Mouse (Mus musculus): Measurements from ENCODE around the gene Slc8a3. TPM values are rescaled to one million over a fixed set of nuclear protein-coding genes. Genes with fewer than 3 reads are reported as not detected.
"Not testable (repeated sequence)": the region's sequence is repeated elsewhere in the genome, so short reads cannot be mapped to it uniquely, and the experiment has no call there.

Slc8a3 gene
- 0.84 and 0.91 TPM in 2 replicates for polyA plus RNA-seq (2014; fragmentation: Nextera tagmentation; extraction: Ambion mirVana)

- ATAC-seq (ENCODE audit: insufficient number of reproducible peaks, low FRiP score, low TSS enrichment, low read depth) = peak; percentile 12; the same call in 1 of the 2 replicates
- peaks cover 5% of the 10 kb centered on the region; the same call in 1 of the 2 replicates for H3K4me1 ChIP-seq (ENCODE audit: control insufficient read depth, insufficient read depth, low read length)
- H3K4me3 ChIP-seq (ENCODE audit: low read depth, low read length) = peak within 1 kb of the TSS; percentile 52
- H3K36me3 ChIP-seq (ENCODE audit: control insufficient read depth, insufficient read depth, low read length) = no peaks in the 10 kb centered on the region
- peak within 1 kb of the TSS; percentile 98 for H3K4me2 ChIP-seq (ENCODE audit: low read depth, severe bottlenecking)
- H3K9me3 ChIP-seq (ENCODE audit: control insufficient read depth, low read length) = no peaks in the 10 kb centered on the region
- whole genome bisulfite sequencing = under 1% methylated on average over 41 of the region's 47 CpGs
- H3K9ac ChIP-seq (ENCODE audit: low read length) = peak within 1 kb of the TSS; percentile 62
- H3K27me3 ChIP-seq (ENCODE audit: control insufficient read depth, insufficient read depth, low read length) = peaks cover 14% of the 10 kb centered on the region
- DNase-seq (ENCODE audit: low spot score) = peak; percentile 70
- H3K27ac ChIP-seq (replicated peaks; ENCODE audit: low read depth, low read length) = no peak within 1 kb of the TSS
Measured at GRCm38 (mm10) chr12:81332875-81333421, at the start of gene Slc8a3. TSS of gene Slc8a3 (minus strand) at chr12:81333180.

- not testable (repeated sequence) for H3K4me1 ChIP-seq (ENCODE audit: control insufficient read depth, insufficient read depth, low read length); H3K27ac ChIP-seq (replicated peaks; ENCODE audit: low read depth, low read length); DNase-seq (ENCODE audit: low spot score); ATAC-seq (ENCODE audit: insufficient number of reproducible peaks, low FRiP score, low TSS enrichment, low read depth); H3K4me3 ChIP-seq (ENCODE audit: low read depth, low read length); H3K36me3 ChIP-seq (ENCODE audit: control insufficient read depth, insufficient read depth, low read length); H3K9me3 ChIP-seq (ENCODE audit: control insufficient read depth, low read length); H3K4me2 ChIP-seq (ENCODE audit: low read depth, severe bottlenecking); H3K9ac ChIP-seq (ENCODE audit: low read length); H3K27me3 ChIP-seq (ENCODE audit: control insufficient read depth, insufficient read depth, low read length)
- 88% methylated on average over 1 of the region's 1 CpGs for WGBS
Measured at GRCm38 (mm10) chr12:81379364-81379763, 46.4 kb upstream of the Slc8a3 start, which contains the start of gene Gm4787. TSS of gene Gm4787 (minus strand) at chr12:81379464.

GRCm38 (mm10) chr12:81333841-81334240 is 861 bp upstream of the Slc8a3 start:
- H3K27me3 ChIP-seq (ENCODE audit: control insufficient read depth, insufficient read depth, low read length) = peaks cover 14% of the 10 kb centered on the region
- no peak overlapping the region for H3K4me3 ChIP-seq (ENCODE audit: low read depth, low read length)
- WGBS = 73% methylated on average over 5 of the region's 5 CpGs

GRCm38 (mm10) chr12:81331937-81332874 is 774 bp downstream of the Slc8a3 start:
- Histone ChIP-seq H3K4me3 (ENCODE audit: low read depth, low read length) (peak overlapping the region; percentile 52), H3K27ac (replicated peaks; ENCODE audit: low read depth, low read length) (no peak overlapping the region), H3K27me3 (ENCODE audit: control insufficient read depth, insufficient read depth, low read length) (peaks cover 14% of the 10 kb centered on the region), H3K9ac (ENCODE audit: low read length) (peak overlapping the region; percentile 62), H3K4me2 (ENCODE audit: low read depth, severe bottlenecking) (peak overlapping the region; percentile 98), H3K9me3 (ENCODE audit: control insufficient read depth, low read length) (no peaks in the 10 kb centered on the region), H3K36me3 (ENCODE audit: control insufficient read depth, insufficient read depth, low read length) (no peaks in the 10 kb centered on the region), H3K4me1 (ENCODE audit: control insufficient read depth, insufficient read depth, low read length) (peaks cover 5% of the 10 kb centered on the region; the same call in 1 of the 2 replicates)
- ATAC-seq (ENCODE audit: insufficient number of reproducible peaks, low FRiP score, low TSS enrichment, low read depth) (0 out of 2 replicates have a peak, but pooled peaks have one; percentile 63), DNase-seq (ENCODE audit: low spot score) (peak; percentile 69)
- 2% methylated on average over 54 of the region's 54 CpGs for WGBS

More at GRCm38 (mm10) chr12:81333841-81334240, 861 bp upstream of the Slc8a3 start:
- Histone ChIP-seq H3K9ac (ENCODE audit: low read length) (no peak overlapping the region), H3K4me1 (ENCODE audit: control insufficient read depth, insufficient read depth, low read length) (peaks cover 5% of the 10 kb centered on the region; the same call in 1 of the 2 replicates), H3K27ac (replicated peaks; ENCODE audit: low read depth, low read length) (no peak overlapping the region), H3K9me3 (ENCODE audit: control insufficient read depth, low read length) (no peaks in the 10 kb centered on the region), H3K4me2 (ENCODE audit: low read depth, severe bottlenecking) (0 out of 2 replicates have a peak overlapping the region, but pooled peaks have one; percentile 98), H3K36me3 (ENCODE audit: control insufficient read depth, insufficient read depth, low read length) (no peaks in the 10 kb centered on the region)
- ATAC-seq (ENCODE audit: insufficient number of reproducible peaks, low FRiP score, low TSS enrichment, low read depth) (no peak), DNase-seq (ENCODE audit: low spot score) (no peak)

GRCm38 (mm10) chr12:81331046-81331638 is 1.8 kb downstream of the Slc8a3 start:
- Histone ChIP-seq H3K4me2 (ENCODE audit: low read depth, severe bottlenecking) (no peak overlapping the region), H3K4me1 (ENCODE audit: control insufficient read depth, insufficient read depth, low read length) (peaks cover 5% of the 10 kb centered on the region; the same call in 1 of the 2 replicates), H3K9me3 (ENCODE audit: control insufficient read depth, low read length) (no peaks in the 10 kb centered on the region), H3K9ac (ENCODE audit: low read length) (no peak overlapping the region), H3K27ac (replicated peaks; ENCODE audit: low read depth, low read length) (no peak overlapping the region), H3K36me3 (ENCODE audit: control insufficient read depth, insufficient read depth, low read length) (no peaks in the 10 kb centered on the region), H3K27me3 (ENCODE audit: control insufficient read depth, insufficient read depth, low read length) (peaks cover 14% of the 10 kb centered on the region), H3K4me3 (ENCODE audit: low read depth, low read length) (no peak overlapping the region)
- 32% methylated on average over 5 of the region's 5 CpGs for WGBS
- DNase-seq (ENCODE audit: low spot score) = peak; percentile 34
- 0 out of 2 replicates have a peak, but pooled peaks have one; percentile 19 for ATAC-seq (ENCODE audit: insufficient number of reproducible peaks, low FRiP score, low TSS enrichment, low read depth)

GRCm38 (mm10) chr12:81324991-81325390 is 8.0 kb downstream of the Slc8a3 start:
- no peak overlapping the region for H3K4me3 ChIP-seq (ENCODE audit: low read depth, low read length)
- ATAC-seq (ENCODE audit: insufficient number of reproducible peaks, low FRiP score, low TSS enrichment, low read depth) (no peak), DNase-seq (ENCODE audit: low spot score) (no peak)
- no peaks in the 10 kb centered on the region for H3K36me3 ChIP-seq (ENCODE audit: control insufficient read depth, insufficient read depth, low read length)
- H3K27me3 ChIP-seq (ENCODE audit: control insufficient read depth, insufficient read depth, low read length) = no peaks in the 10 kb centered on the region
- no peaks in the 10 kb centered on the region for H3K9me3 ChIP-seq (ENCODE audit: control insufficient read depth, low read length)
- no peak overlapping the region for H3K27ac ChIP-seq (replicated peaks; ENCODE audit: low read depth, low read length)
- WGBS = 91% methylated on average over 3 of the region's 3 CpGs
- H3K4me2 ChIP-seq (ENCODE audit: low read depth, severe bottlenecking) = no peak overlapping the region
- H3K4me1 ChIP-seq (ENCODE audit: control insufficient read depth, insufficient read depth, low read length) = no peaks in the 10 kb centered on the region
- no peak overlapping the region for H3K9ac ChIP-seq (ENCODE audit: low read length)

GRCm38 (mm10) chr12:81324116-81324515 is 8.9 kb downstream of the Slc8a3 start:
- Histone ChIP-seq H3K9ac (ENCODE audit: low read length) (no peak overlapping the region), H3K36me3 (ENCODE audit: control insufficient read depth, insufficient read depth, low read length) (no peaks in the 10 kb centered on the region), H3K4me2 (ENCODE audit: low read depth, severe bottlenecking) (no peak overlapping the region), H3K9me3 (ENCODE audit: control insufficient read depth, low read length) (no peaks in the 10 kb centered on the region), H3K4me1 (ENCODE audit: control insufficient read depth, insufficient read depth, low read length) (no peaks in the 10 kb centered on the region), H3K4me3 (ENCODE audit: low read depth, low read length) (no peak overlapping the region), H3K27me3 (ENCODE audit: control insufficient read depth, insufficient read depth, low read length) (no peaks in the 10 kb centered on the region), H3K27ac (replicated peaks; ENCODE audit: low read depth, low read length) (no peak overlapping the region)
- 96% methylated on average over 3 of the region's 3 CpGs for WGBS
- ATAC-seq (ENCODE audit: insufficient number of reproducible peaks, low FRiP score, low TSS enrichment, low read depth) (no peak), DNase-seq (ENCODE audit: low spot score) (no peak)

- DNase-seq (ENCODE audit: low spot score) = no peak
- WGBS = 95% methylated on average over 1 of the region's 1 CpGs
- H3K9ac ChIP-seq (ENCODE audit: low read length) = no peak overlapping the region
Measured at GRCm38 (mm10) chr12:81321021-81321420, 12.0 kb downstream of the Slc8a3 start.

More at GRCm38 (mm10) chr12:81321021-81321420, 12.0 kb downstream of the Slc8a3 start:
- H3K27ac ChIP-seq (replicated peaks; ENCODE audit: low read depth, low read length) = no peak overlapping the region
- H3K4me1 ChIP-seq (ENCODE audit: control insufficient read depth, insufficient read depth, low read length) = no peaks in the 10 kb centered on the region
- H3K9me3 ChIP-seq (ENCODE audit: control insufficient read depth, low read length) = no peaks in the 10 kb centered on the region
- no peaks in the 10 kb centered on the region for H3K27me3 ChIP-seq (ENCODE audit: control insufficient read depth, insufficient read depth, low read length)
- no peak overlapping the region for H3K4me2 ChIP-seq (ENCODE audit: low read depth, severe bottlenecking)
- H3K36me3 ChIP-seq (ENCODE audit: control insufficient read depth, insufficient read depth, low read length) = no peaks in the 10 kb centered on the region
- no peak for ATAC-seq (ENCODE audit: insufficient number of reproducible peaks, low FRiP score, low TSS enrichment, low read depth)
- H3K4me3 ChIP-seq (ENCODE audit: low read depth, low read length) = no peak overlapping the region
